Mouse (Mus musculus): ENCODE measurements around the gene Thap3. TPM values are rescaled to one million over a fixed set of nuclear protein-coding genes. Genes with fewer than 3 reads are reported as not detected.

Gene Thap3
- total RNA-seq (2023): 10 to 100 TPM; 19.0 to 21.7 TPM

DNA sequence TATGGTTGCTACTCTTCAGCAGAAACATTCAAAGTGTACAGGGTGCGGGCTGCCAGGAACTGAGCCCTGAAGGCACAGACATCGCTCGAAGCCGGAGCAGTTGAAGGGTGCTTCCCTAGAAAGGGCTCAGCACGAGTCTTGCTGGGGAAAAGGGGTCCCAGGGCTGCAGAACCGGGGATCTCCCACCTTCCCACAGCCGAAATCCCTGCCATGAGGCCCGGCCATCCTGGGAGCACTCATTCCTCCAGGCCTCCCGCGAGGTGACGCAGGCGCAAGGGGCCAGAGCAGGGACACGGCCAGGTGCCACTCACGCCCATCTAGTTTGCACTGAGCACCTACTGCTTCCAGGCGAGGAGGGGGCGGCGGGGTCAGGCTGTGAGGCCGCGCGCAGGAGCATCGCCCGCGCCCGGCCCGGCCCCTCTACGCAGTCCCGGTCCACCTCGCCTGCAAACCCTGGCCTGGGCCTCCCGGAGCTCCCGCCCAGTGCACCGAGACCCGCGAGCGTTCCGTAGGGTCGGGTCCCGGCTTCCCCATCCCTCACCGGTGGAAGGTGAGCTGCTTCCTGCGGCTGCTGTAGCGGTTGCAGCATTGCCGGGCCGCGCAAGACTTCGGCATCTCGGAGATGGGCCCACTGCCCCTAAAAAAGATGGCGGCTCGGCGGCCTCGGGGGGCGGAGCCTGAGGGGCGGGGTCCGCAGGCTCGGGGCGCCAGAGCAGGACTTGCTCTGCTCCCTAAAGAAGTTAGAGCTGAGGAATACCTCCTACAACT lies at the start of gene Thap3:
TSS of gene Thap3 (minus strand) at position 656 of the 768 bp plus-strand sequence.

GRCm38 (mm10) chr4:152038225-152038984 lies 49.6 kb upstream of the Thap3 start, which contains the start of gene Tas1r1:
Gene Tas1r1, minus strand, starts transcription at chr4:152038568.

DNA sequence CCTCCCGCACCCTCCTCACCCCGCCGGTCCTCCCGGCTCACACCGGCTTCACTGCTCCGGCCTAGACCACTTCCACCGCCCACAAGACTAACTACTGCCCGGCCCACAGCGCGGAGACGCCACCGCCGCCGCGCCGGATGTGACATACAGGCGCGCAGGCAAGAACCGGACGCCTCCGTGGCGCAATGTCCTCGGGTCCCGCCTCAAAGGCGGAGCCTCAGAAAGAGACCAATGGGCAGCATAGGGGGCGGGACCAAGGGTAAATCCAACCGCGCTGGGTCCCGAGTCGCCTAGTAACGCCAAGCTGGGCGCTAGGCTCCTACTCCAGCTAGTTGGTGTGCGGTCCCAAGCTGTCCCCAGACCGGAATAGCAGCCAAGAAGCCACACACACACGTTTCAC lies 38.7 kb upstream of the Thap3 start, which contains the start of gene Zbtb48:
TSS of gene Zbtb48 (minus strand) at position 148 of the 400 bp plus-strand sequence.

GRCm38 (mm10) chr4:152008622-152009075 lies 19.9 kb upstream of the Thap3 start, which contains the start of gene Klhl21:
Gene Klhl21, plus strand, starts transcription at chr4:152008803.

GRCm38 (mm10) chr4:151996173-151996950 lies 7.6 kb upstream of the Thap3 start, which contains the start of gene Phf13:
Gene Phf13, minus strand, starts transcription at chr4:151996258.

DNA sequence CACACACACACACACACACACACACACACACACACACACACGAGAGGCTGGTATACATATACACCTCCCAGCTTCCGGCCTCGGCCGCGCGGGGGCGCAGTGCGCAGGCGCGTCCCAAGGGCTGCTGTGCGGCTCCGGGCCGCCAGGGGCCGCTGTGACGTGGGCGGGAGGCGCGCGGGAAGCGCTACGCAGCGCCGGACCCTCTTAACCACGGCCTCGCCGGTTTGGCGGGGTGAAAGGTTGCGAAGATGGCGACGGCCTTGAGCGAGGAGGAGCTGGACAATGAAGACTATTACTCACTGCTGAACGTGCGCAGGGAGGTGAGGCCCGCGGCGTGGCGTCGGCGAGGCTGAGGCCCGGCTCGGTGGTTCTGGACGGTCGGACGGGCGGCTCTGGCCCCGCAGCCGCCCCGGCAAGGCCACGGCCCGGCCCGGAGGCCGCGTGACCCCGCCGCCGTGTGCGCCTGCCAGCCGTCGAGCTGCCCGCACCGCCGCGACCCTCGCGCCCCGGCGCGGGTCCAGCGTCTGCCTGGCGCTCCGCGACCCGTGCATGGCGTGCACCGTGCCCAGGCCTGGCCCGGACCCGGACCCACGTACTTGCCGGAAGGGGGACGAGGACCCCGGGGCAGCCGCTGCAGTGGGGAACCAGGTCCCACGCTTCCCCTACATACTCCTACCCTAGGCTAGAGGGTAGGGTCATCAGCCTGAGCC lies 55.1 kb downstream of the Thap3 start, which contains the start of gene Dnajc11:
TSS of gene Dnajc11 (plus strand) at position 187 of the 710 bp plus-strand sequence.

Other genes starting within 250 kb of the Thap3 start
- 10 to 100 TPM; 18.8 to 27.6 TPM for gene Camta1, start 127.1 kb downstream of the Thap3 start, total RNA-seq (2023)
- gene Dnajc11, start 55.3 kb downstream of the Thap3 start, total RNA-seq (2023): 10 to 100 TPM; 34.5 to 39.1 TPM
- gene Phf13, start 7.3 kb upstream of the Thap3 start, total RNA-seq (2023): 1 to 10 TPM; 3.7 to 3.8 TPM
- 1 to 10 TPM; 4.8 to 6.7 TPM for gene Klhl21, start 19.8 kb upstream of the Thap3 start, total RNA-seq (2023)
- 10 to 100 TPM in 1 of 2 experiments, 1 to 10 TPM in 1; 7.7 to 13.9 TPM for gene Zbtb48, start 38.7 kb upstream of the Thap3 start, total RNA-seq (2023)
- under 1 TPM; 0.15 to 0.60 TPM for gene Tas1r1, start 49.6 kb upstream of the Thap3 start, total RNA-seq (2023)
- 10 to 100 TPM; 11.8 to 11.9 TPM for gene Nol9, start 50.3 kb upstream of the Thap3 start, total RNA-seq (2023)
- gene Plekhg5, start 83.5 kb upstream of the Thap3 start, total RNA-seq (2023): 1 to 10 TPM; 2.5 to 5.0 TPM
- under 1 TPM; 0.22 to 0.38 TPM for gene Tnfrsf25, start 126.9 kb upstream of the Thap3 start, total RNA-seq (2023)
- gene Espn, start 163.4 kb upstream of the Thap3 start, total RNA-seq (2023): under 1 TPM; 0.24 to 0.50 TPM
- gene Hes2, start 169.9 kb upstream of the Thap3 start, total RNA-seq (2023): not detected
- 10 to 100 TPM; 28.0 to 30.0 TPM for gene Acot7, start 189.1 kb upstream of the Thap3 start, total RNA-seq (2023)

Data from neutrophil, adult 83 days (primary cell).